Mouse (Mus musculus): ENCODE data around the gene Zfp219.

GRCm38 (mm10) chr14:52021568-52022212 is 1.2 kb upstream of the Zfp219 start:
- TF ChIP-seq CTCF (IDR thresholded peaks at IDR 0.05; ENCODE audit: control insufficient read depth, insufficient read depth, low read length) (no peak), POLR2A (IDR thresholded peaks at IDR 0.05; ENCODE audit: borderline replicate concordance, control insufficient read depth, low read depth, low read length) (no peak)

All from bone marrow, adult 2 months (tissue).